Mouse (Mus musculus) heart, embryonic 16.5 days (tissue): ENCODE measurements around the gene Ccdc17. TPM values are rescaled to one million over a fixed set of nuclear protein-coding genes. Genes with fewer than 3 reads are reported as not detected.

Experiments
- ATAC-seq: fragments of 200-750 bp; cut with Nextera tagmentation; replicated peaks from 2 replicates; pipeline ENCODE4 v1.8.0; 2017; ENCODE audit warnings: moderate number of reproducible peaks; ENCODE audit not compliant: insufficient read depth, low FRiP score; ENCODE audit errors: extremely low read depth
- H3K27ac ChIP-seq: fragments of 300-500 bp; sonication (generic); 2 replicates; pipeline ENCODE4 v1.5.1; 2014; ENCODE audit warnings: mild to moderate bottlenecking, low read length, control low read depth, moderate library complexity
- H3K27me3 ChIP-seq: fragments of 300-500 bp; sonication (generic); 2 replicates; pipeline ENCODE4 v1.6.1; 2014; ENCODE audit warnings: low read length, mixed read lengths; ENCODE audit not compliant: control insufficient read depth, insufficient read depth
- H3K36me3 ChIP-seq: fragments of 300-500 bp; sonication (generic); 2 replicates; pipeline ENCODE4 v1.6.1; 2014; ENCODE audit not compliant: control insufficient read depth, insufficient read depth
- H3K4me1 ChIP-seq: fragments of 300-500 bp; sonication (generic); 2 replicates; pipeline ENCODE4 v1.6.1; 2014; ENCODE audit warnings: low read length, mixed read lengths; ENCODE audit not compliant: control insufficient read depth, insufficient read depth
- H3K4me2 ChIP-seq: fragments of 300-500 bp; sonication (generic); 2 replicates; pipeline ENCODE4 v1.6.1; 2014; ENCODE audit warnings: low read depth, mild to moderate bottlenecking, control low read depth, low read length
- H3K4me3 ChIP-seq: fragments of 300-500 bp; sonication (generic); 2 replicates; pipeline ENCODE4 v1.5.1; 2014; ENCODE audit warnings: mild to moderate bottlenecking, control low read depth, low read length
- H3K9ac ChIP-seq: fragments of 300-500 bp; sonication (generic); 2 replicates; pipeline ENCODE4 v1.6.1; 2014; ENCODE audit warnings: low read length, control low read depth
- H3K9me3 ChIP-seq: fragments of 300-500 bp; sonication (generic); replicated peaks from 2 replicates; pipeline ENCODE4 v1.6.1; 2016; ENCODE audit warnings: low read length; ENCODE audit not compliant: control insufficient read depth
- WGBS: fragments of 180-500 bp; shearing (Covaris S2); extraction: QIAGEN DNeasy Blood & Tissue Kit; methylation state at CpG from one replicate; pipeline ENCODE4 v1.1.7; 2014; 5-methylcytosine and 5-hydroxymethylcytosine counted together
- polyA plus RNA-seq: library from polyadenylated mRNA; unstranded; fragments of >200 nt; fragmentation: Nextera tagmentation; extraction: Ambion mirVana; gene quantifications from 2 replicates; pipeline ENCODE4 v1.2.1, GENCODE M21; 2015

The Ccdc17 gene
- polyA plus RNA-seq, 1 experiment from 2014 or later: 5.2 TPM

DNA sequence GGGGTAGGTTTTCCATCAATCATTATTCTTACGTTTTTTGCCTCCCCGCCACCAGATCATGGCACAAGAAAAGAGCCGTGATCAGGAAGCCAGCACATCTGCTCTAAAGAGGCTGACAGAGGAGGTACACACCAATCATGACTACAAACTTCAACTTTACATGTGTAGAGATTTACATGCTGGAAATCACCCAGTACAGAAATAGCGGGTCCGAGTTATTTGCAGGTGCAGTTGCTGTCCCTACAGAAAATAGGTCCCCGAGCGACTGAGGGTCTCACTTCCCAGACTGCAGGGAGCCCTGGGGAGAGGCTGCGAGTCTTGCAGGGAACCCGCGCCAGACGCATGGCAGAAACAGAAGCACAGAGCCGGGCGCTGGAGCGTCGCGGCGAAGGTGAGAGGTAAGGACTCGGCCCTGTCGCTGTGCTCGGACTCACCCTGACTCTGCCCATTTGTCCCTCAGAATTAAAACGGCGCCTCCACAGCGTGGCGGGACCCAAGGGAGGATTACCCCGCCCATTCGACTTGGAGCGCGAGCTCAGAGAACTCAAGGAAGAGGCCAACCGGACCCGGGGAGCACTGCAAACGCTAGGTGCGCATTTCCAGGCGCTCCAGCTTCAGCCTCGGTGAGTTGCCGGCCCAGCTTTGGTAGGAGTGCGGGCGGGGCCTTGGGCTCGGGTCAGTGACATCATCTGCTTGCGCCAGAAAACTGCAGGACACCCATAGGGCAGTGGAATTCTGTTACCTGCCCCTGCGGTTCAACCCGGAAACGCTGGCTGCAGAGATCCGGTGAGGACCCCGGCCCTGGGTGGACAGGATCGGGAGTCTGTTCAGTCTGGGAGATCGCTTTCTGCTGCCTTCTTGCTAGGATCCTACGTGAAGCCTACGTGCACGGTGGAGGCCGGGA, 776 bp downstream of the Ccdc17 start:
- Histone ChIP-seq H3K9ac (peak overlapping the region; percentile 85), H3K27ac (peak overlapping the region; percentile 88), H3K4me2 (peak overlapping the region; percentile 96), H3K36me3 (peaks cover 25% of the 10 kb centered on the region), H3K27me3 (no peaks in the 10 kb centered on the region), H3K4me3 (peak overlapping the region; percentile 89), H3K9me3 (no peaks in the 10 kb centered on the region), H3K4me1 (peaks cover 14% of the 10 kb centered on the region)
- ATAC-seq: peak; percentile 94
- 1% methylated on average over 50 of the region's 50 CpGs for WGBS

GRCm38 (mm10) chr4:116612621-116613020, 16.2 kb downstream of the Ccdc17 start:
- Histone ChIP-seq H3K4me1 (no peaks in the 10 kb centered on the region), H3K27me3 (no peaks in the 10 kb centered on the region), H3K27ac (no peak overlapping the region), H3K36me3 (peaks cover 33% of the 10 kb centered on the region), H3K4me3 (no peak overlapping the region), H3K4me2 (no peak overlapping the region), H3K9ac (no peak overlapping the region), H3K9me3 (no peaks in the 10 kb centered on the region)
- 79% methylated on average over 2 of the region's 2 CpGs for WGBS
- ATAC-seq: no peak

DNA sequence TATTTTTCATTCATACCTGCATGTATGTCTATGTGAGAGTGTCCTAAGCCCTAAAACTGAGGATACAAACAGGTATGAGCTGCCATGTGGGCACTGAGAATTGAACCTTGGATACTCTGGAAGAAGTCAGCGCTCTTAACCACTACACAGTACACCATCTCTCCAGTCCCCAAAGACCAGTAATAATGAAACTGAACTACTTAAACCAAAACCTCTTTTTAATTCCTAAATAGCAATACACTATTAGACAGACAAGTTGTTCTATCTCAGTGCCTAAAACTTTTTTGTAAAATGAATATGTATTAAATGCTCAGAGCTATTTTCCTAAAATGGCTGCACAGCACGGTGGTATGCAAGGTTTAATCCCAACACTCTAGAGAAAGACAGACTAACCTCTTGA, 18.8 kb downstream of the Ccdc17 start:
- ATAC-seq: no peak
- H3K36me3 ChIP-seq: peaks cover 38% of the 10 kb centered on the region
- H3K4me2 ChIP-seq: no peak overlapping the region
- H3K9me3 ChIP-seq: no peaks in the 10 kb centered on the region
- no peaks in the 10 kb centered on the region for H3K4me1 ChIP-seq
- WGBS: 100% methylated on average over 2 of the region's 2 CpGs
- H3K9ac ChIP-seq: no peak overlapping the region
- no peak overlapping the region for H3K27ac ChIP-seq
- H3K4me3 ChIP-seq: no peak overlapping the region
- no peaks in the 10 kb centered on the region for H3K27me3 ChIP-seq

GRCm38 (mm10) chr4:116624831-116625230, 28.4 kb downstream of the Ccdc17 start:
- 92% methylated on average over 4 of the region's 4 CpGs for WGBS
- H3K9me3 ChIP-seq: no peaks in the 10 kb centered on the region
- no peak overlapping the region for H3K9ac ChIP-seq
- no peak overlapping the region for H3K27ac ChIP-seq
- peaks cover 10% of the 10 kb centered on the region for H3K36me3 ChIP-seq
- ATAC-seq: no peak
- H3K4me3 ChIP-seq: no peak overlapping the region
- H3K4me1 ChIP-seq: peaks cover 14% of the 10 kb centered on the region
- no peak overlapping the region for H3K4me2 ChIP-seq
- H3K27me3 ChIP-seq: no peaks in the 10 kb centered on the region

- ATAC-seq: peak; percentile 78
- WGBS: under 1% methylated on average over 52 of the region's 53 CpGs
- no peaks in the 10 kb centered on the region for H3K9me3 ChIP-seq
- peak overlapping the region; percentile 83 for H3K4me2 ChIP-seq
- peak overlapping the region; percentile 90 for H3K27ac ChIP-seq
- H3K9ac ChIP-seq: peak overlapping the region; percentile 83
- H3K4me1 ChIP-seq: peaks cover 14% of the 10 kb centered on the region
- H3K27me3 ChIP-seq: no peaks in the 10 kb centered on the region
- peak overlapping the region; percentile 74 for H3K4me3 ChIP-seq
- H3K36me3 ChIP-seq: no peaks in the 10 kb centered on the region
These were observed 30.4 kb downstream of the Ccdc17 start for GRCm38 (mm10) chr4:116626658-116627358.

GRCm38 (mm10) chr4:116627359-116627716, 30.9 kb downstream of the Ccdc17 start:
- peak; percentile 94 for ATAC-seq
- H3K27me3 ChIP-seq: no peaks in the 10 kb centered on the region
- peak overlapping the region; percentile 74 for H3K4me3 ChIP-seq
- H3K36me3 ChIP-seq: no peaks in the 10 kb centered on the region
- no peaks in the 10 kb centered on the region for H3K9me3 ChIP-seq
- peak overlapping the region; percentile 83 for H3K4me2 ChIP-seq
- WGBS: 0% methylated on average over 13 of the region's 13 CpGs
- peak overlapping the region; percentile 90 for H3K27ac ChIP-seq
- H3K9ac ChIP-seq: peak overlapping the region; percentile 83
- H3K4me1 ChIP-seq: peaks cover 14% of the 10 kb centered on the region

DNA sequence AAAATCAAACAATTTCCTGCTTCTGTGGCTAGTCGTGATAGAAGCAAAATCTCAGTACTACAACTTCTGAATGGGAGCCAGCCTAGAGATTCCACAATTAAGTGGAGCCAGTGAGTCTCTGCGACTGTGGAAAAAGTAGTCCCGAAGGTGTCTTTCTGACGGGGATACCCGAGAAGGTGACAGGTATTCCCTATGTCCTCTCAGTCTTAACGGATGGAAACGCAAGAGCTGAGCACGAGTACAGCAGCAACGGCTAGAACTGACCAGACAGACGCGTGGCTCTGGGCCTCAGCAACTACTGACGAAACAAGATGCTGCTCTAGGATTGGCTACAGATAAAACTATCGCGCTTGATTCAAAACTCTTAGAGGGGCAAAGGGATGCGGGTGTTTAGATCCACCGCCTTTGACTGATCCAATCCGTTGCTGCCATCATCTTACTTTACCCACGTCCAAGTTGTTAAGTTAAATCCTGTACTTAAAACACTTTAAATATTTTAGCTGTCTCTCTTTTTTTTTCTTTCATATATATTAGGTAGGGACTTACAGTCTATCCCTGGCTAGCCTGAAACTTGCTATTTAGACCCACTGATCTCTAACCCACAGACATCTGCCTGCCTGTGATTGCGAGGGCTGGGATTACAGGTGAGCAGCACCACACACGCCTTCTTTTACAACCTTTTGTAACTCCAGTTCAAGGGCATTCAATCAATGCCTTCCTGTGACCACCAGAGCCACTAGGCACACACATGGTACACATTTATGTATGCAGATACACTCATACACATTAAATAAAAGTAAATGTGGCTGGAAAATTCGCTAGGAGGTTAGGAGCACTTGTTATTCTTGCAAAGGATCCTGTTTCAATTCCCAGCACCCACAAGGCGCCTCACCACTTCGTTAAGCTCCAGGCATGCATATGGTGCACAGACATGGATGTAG, 31.5 kb downstream of the Ccdc17 start, which contains the start of gene Nasp:
Gene Nasp (minus strand): TSS at position 220 of the 941 bp plus-strand sequence.
- Histone ChIP-seq H3K9me3 (no peaks in the 10 kb centered on the region), H3K4me2 (peak within 1 kb of the TSS; percentile 83), H3K4me1 (peaks cover 14% of the 10 kb centered on the region), H3K4me3 (peak within 1 kb of the TSS; percentile 74), H3K36me3 (peaks cover 2% of the 10 kb centered on the region; the same call in 1 of the 2 replicates), H3K27ac (peak within 1 kb of the TSS; percentile 90), H3K27me3 (no peaks in the 10 kb centered on the region), H3K9ac (peak within 1 kb of the TSS; percentile 83)
- ATAC-seq: peak; percentile 88
- 7% methylated on average over 23 of the region's 23 CpGs for WGBS

DNA sequence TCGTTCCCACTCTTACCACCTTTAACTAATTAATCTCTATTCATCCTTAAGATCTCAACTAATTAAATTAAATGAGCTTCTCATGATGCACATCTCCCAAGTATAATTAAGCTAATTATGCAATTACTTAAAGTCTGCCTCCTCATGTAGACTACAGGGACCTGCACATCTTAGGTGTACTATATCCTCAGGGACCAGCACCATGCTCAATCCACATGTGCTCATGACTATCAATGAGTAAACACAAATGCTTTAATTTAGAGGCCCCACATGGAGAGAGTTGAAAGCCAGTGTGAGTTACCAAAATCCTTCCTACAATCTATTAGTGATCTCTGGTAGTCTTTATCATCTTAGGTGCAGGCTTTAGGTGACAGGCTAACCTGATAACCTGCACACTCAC, 38.7 kb downstream of the Ccdc17 start:
- no peak for ATAC-seq
- Histone ChIP-seq H3K4me2 (no peak overlapping the region), H3K9ac (no peak overlapping the region), H3K9me3 (no peaks in the 10 kb centered on the region), H3K27ac (no peak overlapping the region), H3K4me3 (no peak overlapping the region), H3K27me3 (no peaks in the 10 kb centered on the region), H3K4me1 (no peaks in the 10 kb centered on the region), H3K36me3 (peaks cover 54% of the 10 kb centered on the region)
- 91% methylated on average over 1 of the region's 1 CpGs for WGBS
